Mouse (Mus musculus) bone marrow, adult 2 months (tissue): ENCODE measurements at regions not wholly inside any gene's neighbourhood (a gene's known extent, or its start where the extent isn't known, plus 50 kb on each side); places are given as distances from the start of the nearest gene placed in this dataset.

Source experiments
- CTCF ChIP-seq: fragments of 200-500 bp; IDR thresholded peaks from 2 replicates; pipeline ENCODE4 v1.5.1; 2011; ENCODE audit warnings: low read length, control low read depth; ENCODE audit not compliant: control insufficient read depth, insufficient read depth
- POLR2A ChIP-seq: fragments of 200-500 bp; IDR thresholded peaks from 2 replicates; pipeline ENCODE4 v1.6.1; 2011; ENCODE audit warnings: low read depth, mild to moderate bottlenecking, control low read depth, low read length, borderline replicate concordance; ENCODE audit not compliant: control insufficient read depth

GRCm38 (mm10) chr2:128318266-128318665 is 192.4 kb downstream of the Bcl2l11 start:
- TF ChIP-seq CTCF (no peak), POLR2A (no peak)
